Mouse (Mus musculus) erythroid progenitor cell, adult 5-6 weeks (primary cell): Measurements from ENCODE around the gene Vwa7. TPM values are rescaled to one million over a fixed set of nuclear protein-coding genes. Genes with fewer than 3 reads are reported as not detected.
A peak's percentile ranks its signal among the peaks of the same experiment; 100 is the strongest.

ENCODE experiments used
- ATAC-seq: replicated peaks from 2 replicates; pipeline ENCODE4 v1.8.0; 2016; ENCODE audit warnings: moderate number of reproducible peaks, mild to moderate bottlenecking, moderate TSS enrichment, inconsistent platforms; ENCODE audit not compliant: poor library complexity, low FRiP score, severe bottlenecking
- total RNA-seq, 2 experiments: library from RNA; stranded (forward) in 1 of 2; stranded (reverse) in 1 of 2; fragments of 150-400 nt in 1 of 2; fragments of 186-747, 209-891 nt in 1 of 2; gene quantifications; 2 replicates each; pipeline versions ENCODE4 v1.2.3 to v1.2.4; 2015 to 2017; ENCODE audit warnings: low replicate concordance in 2 of 2

Vwa7 gene
- total RNA-seq, 2 experiments from 2014 or later = 0.53 TPM; not detected in 1

DNA sequence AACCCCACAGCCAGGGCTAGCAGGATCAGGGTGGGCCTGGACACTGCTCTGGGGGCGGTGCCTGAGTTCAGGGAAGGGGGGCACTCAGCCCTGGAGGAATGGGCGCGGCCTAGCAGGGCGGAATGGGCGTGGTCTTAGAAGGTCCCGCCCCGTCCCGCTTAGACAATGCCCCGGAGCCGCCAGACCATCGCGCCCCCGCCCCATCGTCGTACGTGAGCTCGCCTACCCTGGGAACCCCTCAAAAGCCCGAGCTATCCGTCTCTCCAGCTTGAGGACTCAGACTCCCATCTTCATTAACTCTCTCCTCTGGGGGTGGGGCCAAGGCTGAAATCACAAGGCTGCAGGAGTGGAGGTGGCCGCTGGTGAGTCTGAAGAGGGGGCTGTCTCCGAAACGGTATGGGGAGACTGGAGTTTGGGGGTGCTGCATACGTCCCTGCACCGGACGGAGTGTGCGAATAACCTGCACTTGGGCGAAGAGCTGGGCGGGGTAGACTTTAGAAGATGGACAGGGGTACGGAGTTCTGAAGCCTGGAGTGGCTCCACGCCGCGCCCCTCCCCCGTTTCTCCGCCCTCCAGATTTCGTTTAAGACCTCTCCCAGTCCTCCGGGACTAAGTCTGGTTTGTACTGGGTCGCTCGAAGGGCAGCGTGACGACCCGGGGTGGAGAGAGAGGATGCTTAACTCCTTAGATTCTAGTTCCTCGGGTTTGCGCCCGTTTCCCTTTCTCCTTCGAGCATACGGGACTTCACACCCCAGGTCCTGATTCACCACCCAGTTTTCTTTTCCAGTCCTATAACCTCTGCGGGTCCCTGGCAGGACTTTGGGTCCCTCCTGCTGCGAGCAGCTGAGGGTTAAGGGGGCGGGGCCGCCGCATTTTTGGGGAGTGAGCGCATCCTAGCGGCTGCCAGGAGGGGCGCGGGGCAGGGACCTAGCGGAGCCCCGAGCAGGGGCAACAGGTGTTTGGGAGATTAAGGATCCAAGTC lies 42.8 kb downstream of the Vwa7 start, which contains the start of gene Ddah2:
Gene Ddah2 (plus strand): TSS at position 125 of the 982 bp plus-strand sequence.
- peak; percentile 85 for ATAC-seq

DNA sequence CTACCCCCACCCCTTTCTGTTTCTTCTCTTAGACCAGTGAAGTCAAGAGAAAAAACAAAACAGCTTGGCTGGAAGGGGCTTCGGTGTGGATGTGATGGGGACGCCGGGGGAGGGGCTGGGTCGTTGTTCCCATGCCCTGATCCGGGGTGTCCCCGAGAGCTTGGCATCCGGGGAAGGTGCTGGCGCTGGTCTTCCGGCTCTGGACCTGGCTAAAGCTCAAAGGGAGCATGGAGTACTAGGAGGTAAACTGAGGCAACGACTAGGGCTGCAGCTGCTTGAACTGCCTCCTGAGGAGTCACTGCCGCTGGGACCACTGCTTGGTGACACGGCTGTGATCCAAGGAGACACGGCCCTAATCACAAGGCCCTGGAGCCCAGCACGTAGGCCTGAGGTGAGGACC lies 43.7 kb downstream of the Vwa7 start:
- ATAC-seq = no peak

DNA sequence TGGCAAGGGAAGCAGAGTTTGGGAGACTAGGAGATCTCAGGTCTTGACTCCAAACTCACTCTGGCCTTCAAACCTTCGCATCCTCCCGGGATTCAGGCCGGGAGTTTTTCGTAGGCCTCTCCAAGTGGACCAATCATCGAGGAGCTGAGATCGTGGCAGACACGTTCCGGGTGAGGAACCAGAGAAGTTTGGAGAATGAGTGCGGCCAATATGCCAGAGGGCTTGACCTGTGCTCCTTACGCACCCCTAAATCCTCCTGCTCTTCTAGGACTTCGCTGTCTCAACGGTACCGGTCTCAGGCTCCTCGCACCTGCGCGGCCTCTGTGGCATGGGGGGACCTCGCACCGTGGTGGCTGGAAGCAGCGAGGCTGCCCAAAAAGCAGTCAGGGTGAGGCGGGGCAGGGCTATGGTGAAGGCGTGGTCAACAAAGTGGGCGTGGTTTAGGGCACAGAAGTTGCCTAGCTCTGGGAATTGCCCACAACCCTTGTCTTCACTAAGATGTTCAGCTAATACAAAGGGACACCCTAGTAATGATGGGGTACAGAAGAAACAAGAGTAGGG lies 44.4 kb downstream of the Vwa7 start:
- ATAC-seq = 0 out of 2 replicates have a peak, but pooled peaks have one; percentile 12

DNA sequence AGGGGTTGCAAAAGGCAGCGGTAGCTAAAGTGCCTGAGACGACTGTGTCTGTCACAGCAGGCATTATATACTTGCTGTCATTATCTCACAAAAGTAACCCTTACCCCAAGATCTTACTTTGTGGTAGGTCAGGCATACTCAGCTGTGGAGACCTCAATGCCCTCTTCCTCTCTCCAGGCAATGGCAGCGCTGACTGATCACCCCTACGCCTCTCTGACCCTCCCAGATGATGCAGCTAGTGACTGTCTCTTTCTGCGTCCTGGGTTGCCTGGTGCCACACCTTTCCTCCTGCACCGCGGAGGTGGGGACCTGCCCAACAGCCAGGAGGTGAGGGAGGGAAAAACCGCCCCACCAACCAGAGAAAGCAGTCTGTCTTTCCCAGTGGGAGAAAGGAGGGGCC lies 44.9 kb downstream of the Vwa7 start:
- ATAC-seq = no peak

DNA sequence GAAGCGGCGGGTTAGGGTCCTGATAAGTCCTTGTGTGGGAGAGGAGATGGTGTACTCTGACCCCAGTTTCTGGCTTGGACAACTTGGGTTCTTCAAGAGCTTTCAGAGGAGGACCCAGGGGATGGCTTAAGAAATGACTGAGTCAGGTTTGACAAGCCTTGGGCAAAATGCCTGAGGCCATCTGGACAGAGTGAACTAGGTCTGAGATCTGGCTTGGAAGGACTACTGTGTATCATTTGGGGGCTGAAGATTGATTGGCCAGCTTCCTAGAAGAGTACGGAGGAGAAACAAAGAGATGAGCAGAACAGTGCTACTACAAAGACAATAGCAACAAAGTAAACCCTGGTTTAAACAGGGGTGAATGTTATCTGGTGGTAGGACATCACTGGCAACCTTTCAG lies 47.1 kb downstream of the Vwa7 start:
- ATAC-seq = no peak

DNA sequence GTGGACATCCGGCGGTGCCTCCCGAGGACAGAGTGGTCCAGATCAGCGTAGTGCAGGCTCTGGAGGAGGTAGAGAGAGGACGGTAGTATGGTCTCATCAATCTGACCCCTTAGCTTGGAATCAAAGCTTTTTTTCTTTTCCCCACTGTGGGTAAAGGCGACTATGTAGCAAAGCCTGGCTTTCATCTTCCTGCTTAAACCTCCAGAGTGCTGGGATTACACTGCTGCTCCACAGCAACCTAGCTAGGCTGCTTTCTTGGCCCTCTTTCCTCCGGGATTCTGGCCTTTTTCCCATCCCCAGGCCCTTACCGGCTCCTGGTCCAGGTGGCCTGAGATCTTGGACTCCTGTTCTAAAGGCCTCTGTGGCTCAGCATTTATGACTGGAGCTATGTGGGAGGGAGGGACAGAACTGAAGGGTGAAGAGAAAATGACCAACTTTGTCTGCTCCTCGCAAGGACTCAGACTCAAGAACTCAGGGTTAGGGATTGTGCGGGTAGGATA lies 48.0 kb downstream of the Vwa7 start:
- no peak for ATAC-seq

DNA sequence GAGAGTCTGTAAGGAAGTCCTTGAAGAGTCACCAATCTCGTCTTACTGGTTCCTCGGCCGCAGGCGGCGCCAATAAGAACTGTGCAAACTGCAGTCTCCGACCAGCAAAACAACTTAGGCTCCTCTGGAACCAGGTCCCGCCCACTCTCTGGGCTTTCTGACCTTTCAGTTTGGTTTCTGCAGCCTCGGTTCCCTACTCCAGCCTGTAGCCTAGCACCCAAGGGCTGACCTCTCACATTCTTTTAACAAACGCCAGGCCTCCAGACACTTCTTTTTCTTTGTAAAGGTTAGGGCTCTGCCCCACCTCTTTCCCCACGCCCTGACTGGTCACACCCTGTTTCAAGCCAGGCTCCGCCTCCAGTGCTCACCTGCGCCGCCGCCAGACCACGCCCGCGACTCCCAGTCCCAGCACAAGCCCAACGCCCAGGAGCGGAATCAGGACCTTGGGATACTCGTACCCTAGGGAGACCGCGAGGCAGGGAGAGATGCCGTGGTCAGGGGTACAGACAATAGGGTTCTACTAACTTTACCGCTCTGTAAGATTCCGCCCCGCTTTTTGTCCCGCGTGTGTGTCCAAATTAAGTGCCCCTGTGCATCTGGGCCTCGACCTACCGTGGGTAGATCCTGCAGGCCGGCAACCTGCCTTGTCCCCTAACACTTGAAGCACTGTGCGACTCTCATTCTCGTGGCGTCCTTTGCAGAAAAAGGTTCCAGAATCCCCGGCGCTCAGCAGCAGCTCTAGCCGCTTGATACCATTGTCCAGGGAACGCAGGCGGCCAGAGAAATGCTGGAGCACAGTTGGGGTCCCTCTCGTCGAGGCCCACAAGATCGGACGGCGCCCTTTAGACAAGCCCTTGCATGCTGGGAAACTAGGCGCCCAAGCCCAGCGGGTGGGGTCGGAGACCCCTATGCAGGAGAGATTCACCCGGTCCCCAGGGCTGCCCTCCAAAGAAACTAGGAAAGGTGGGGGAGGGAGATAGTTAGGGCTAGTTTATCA lies 48.9 kb downstream of the Vwa7 start, which contains the start of gene Ly6g6c:
Gene Ly6g6c (plus strand): TSS at position 438 of the 997 bp plus-strand sequence.
- peak; percentile 74 for ATAC-seq

DNA sequence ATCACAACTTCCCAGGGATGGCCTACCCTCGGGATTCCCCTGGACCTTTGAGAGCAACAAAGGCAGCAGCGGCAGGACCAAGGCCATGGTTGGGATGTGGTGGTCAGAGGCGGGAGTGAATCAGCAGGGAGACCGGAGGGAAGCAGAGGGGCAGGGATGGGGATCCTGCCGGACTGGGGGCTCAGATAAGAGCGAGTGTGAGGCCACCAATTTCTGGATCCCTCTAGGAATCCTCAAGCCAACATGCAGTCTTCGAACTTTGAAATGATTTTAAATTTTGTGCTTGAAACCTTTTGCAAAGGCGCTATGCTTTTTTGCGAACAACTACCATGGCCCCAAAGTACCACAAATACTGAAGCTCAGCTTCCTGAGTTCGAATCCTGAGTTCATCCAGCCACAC lies 49.7 kb downstream of the Vwa7 start, which contains the start of gene Mpig6b:
Gene Mpig6b (minus strand): TSS at position 101 of the 400 bp plus-strand sequence.
- no peak for ATAC-seq

DNA sequence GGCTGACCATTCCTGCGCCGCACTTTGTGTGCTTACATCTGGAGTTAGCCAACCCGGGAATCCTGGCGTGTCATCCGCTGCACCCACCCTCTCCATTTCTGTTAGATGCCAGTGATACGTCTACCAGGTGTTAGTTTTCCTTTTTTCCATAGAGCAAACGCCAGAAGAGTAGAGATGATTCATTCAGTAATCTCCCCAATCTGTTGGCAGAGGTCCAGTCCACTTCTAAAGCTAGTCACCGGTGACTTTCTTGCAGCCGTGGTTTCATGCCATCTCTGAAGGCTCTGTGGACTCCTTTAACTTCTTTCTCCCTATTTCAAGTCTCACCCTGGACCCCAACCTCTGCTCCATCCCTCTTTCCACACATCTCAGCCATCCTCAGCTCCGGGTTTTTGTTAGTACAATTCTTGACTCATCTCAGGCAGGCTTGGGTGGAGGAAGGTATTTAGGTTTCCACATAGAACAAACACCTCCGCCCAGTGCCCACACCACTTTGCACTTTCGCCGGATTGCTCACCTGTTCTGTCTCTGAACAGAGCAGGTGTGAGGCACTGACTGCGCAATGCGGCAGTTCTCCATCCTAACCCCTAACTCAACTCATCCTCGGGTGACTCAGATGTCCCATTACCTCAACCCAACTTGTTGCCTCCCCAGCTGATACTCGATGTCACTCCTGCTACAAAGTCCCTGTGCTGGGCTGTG lies 52.0 kb downstream of the Vwa7 start:
- no peak for ATAC-seq

DNA sequence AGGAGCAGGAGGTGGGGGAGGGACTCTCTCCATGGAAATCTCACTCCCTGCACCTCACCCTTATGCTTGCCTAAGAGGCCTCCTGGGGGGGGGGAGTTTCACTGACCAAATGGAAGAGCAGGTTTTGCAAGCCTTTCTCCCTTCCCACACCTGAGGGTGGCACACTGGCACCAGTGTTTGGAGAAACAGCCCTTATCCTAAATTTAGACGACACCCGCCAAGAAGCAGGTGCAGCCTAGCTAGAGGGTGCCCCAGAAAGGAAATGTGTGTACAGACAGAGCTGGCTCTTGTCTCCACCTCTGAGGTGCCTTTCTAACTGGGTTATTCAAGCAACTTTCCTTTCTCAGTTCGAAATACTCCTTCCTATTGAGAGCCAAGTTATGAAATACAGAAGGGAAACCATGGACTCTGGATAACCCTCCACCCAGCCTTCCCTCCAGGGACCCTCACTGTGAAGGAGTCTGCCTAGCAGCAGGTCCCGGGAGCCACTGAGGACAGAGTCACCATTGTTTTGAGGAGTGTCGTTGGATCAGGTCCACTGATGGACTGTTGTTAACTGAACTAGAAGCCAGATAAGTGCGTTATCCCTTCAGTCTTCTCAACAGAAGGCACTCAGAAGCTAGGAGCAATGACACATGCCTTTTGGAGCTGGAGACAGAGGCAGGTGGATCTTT lies 54.3 kb downstream of the Vwa7 start:
- no peak for ATAC-seq

DNA sequence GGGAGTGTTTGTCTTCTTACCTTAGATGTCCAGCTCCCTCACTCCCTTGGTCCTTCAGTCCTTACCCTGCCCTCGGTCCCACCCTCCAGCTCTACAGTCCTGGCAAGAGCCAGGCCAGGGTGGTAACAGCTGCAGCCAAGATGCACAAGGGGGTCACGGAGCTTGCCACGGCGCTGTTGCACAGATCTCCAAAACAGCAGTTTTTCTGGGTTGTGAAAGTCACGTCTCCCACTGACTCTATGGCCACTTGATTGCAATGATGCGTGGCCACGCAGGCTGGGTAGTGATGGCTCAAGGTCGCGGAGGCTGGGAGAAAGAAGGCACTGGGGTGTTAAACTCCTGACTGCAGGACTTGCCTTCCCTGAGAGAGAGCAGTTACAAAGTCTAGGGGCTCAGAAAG lies 55.1 kb downstream of the Vwa7 start:
- ATAC-seq = no peak

DNA sequence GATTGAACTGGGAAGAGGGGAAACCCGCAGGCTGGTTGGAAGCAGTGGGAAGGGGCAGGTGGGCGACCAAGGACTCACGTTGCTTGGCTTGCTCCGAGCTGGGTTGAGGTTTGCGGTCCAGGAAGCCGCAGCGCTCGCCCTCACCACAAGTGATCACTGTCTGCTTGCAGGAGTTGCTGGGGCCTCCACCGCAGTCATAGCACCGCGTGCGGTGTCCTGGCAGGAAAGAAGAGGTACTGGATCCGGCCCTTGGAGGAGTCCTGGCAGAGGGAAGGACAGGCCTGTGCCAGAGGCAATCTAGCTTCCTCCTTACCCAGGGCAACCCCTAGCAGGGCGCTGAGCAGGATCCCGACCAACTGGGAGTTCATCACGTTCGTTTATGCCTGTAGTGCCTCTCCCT lies 57.7 kb downstream of the Vwa7 start:
- no peak for ATAC-seq

Other genes starting within 250 kb of the Vwa7 start
Only the 30 nearest of the 46 such genes appear.
- gene Zbtb12, start 137.1 kb upstream of the Vwa7 start, total RNA-seq (2015; ENCODE audit: low replicate concordance) = not detected in 2 replicates
- 1.0 TPM in 1 of 2 replicates, not detected in the other for gene Zbtb12, start 137.1 kb upstream of the Vwa7 start, total RNA-seq (2017; ENCODE audit: low replicate concordance)
- gene Gm20547, start 134.5 kb upstream of the Vwa7 start, total RNA-seq (2015; ENCODE audit: low replicate concordance) = not detected in 2 replicates
- not detected in 2 replicates for gene Gm20547, start 134.5 kb upstream of the Vwa7 start, total RNA-seq (2017; ENCODE audit: low replicate concordance)
- 15.5 and 23.5 TPM in 2 replicates for gene C2, start 118.3 kb upstream of the Vwa7 start, total RNA-seq (2015; ENCODE audit: low replicate concordance)
- 1.8 TPM in 1 of 2 replicates, not detected in the other for gene C2, start 118.3 kb upstream of the Vwa7 start, total RNA-seq (2017; ENCODE audit: low replicate concordance)
- gene Ehmt2, start 118.1 kb upstream of the Vwa7 start, total RNA-seq (2015; ENCODE audit: low replicate concordance) = 15.1 and 28.5 TPM in 2 replicates
- 7.0 and 8.3 TPM in 2 replicates for gene Ehmt2, start 118.1 kb upstream of the Vwa7 start, total RNA-seq (2017; ENCODE audit: low replicate concordance)
- gene Slc44a4, start 102.1 kb upstream of the Vwa7 start, total RNA-seq (2015; ENCODE audit: low replicate concordance) = not detected in 2 replicates
- not detected in 2 replicates for gene Slc44a4, start 102.1 kb upstream of the Vwa7 start, total RNA-seq (2017; ENCODE audit: low replicate concordance)
- 3.8 and 5.0 TPM in 2 replicates for gene Neu1, start 85.3 kb upstream of the Vwa7 start, total RNA-seq (2015; ENCODE audit: low replicate concordance)
- gene Neu1, start 85.3 kb upstream of the Vwa7 start, total RNA-seq (2017; ENCODE audit: low replicate concordance) = 3.9 and 5.1 TPM in 2 replicates
- 2.5 and 4.0 TPM in 2 replicates for gene Hspa1b, start 57.3 kb upstream of the Vwa7 start, total RNA-seq (2015; ENCODE audit: low replicate concordance)
- gene Hspa1b, start 57.3 kb upstream of the Vwa7 start, total RNA-seq (2017; ENCODE audit: low replicate concordance) = 1.0 and 3.3 TPM in 2 replicates
- not detected in 2 replicates for gene Gm20481, start 46.7 kb upstream of the Vwa7 start, total RNA-seq (2015; ENCODE audit: low replicate concordance)
- gene Gm20481, start 46.7 kb upstream of the Vwa7 start, total RNA-seq (2017; ENCODE audit: low replicate concordance) = not detected in 2 replicates
- 1.4 TPM in 1 of 2 replicates, not detected in the other for gene Hspa1a, start 44.4 kb upstream of the Vwa7 start, total RNA-seq (2015; ENCODE audit: low replicate concordance)
- 0.30 and 4.6 TPM in 2 replicates for gene Hspa1a, start 44.4 kb upstream of the Vwa7 start, total RNA-seq (2017; ENCODE audit: low replicate concordance)
- not detected in 2 replicates for gene Hspa1l, start 43.9 kb upstream of the Vwa7 start, total RNA-seq (2015; ENCODE audit: low replicate concordance)
- gene Hspa1l, start 43.9 kb upstream of the Vwa7 start, total RNA-seq (2017; ENCODE audit: low replicate concordance) = not detected in 2 replicates
- gene Lsm2, start 34.7 kb upstream of the Vwa7 start, total RNA-seq (2015; ENCODE audit: low replicate concordance) = 76.0 and 78.4 TPM in 2 replicates
- gene Lsm2, start 34.7 kb upstream of the Vwa7 start, total RNA-seq (2017; ENCODE audit: low replicate concordance) = 23.0 and 27.6 TPM in 2 replicates
- 156 and 173 TPM in 2 replicates for gene Vars, start 15.6 kb upstream of the Vwa7 start, total RNA-seq (2015; ENCODE audit: low replicate concordance)
- 144 and 198 TPM in 2 replicates for gene Vars, start 15.6 kb upstream of the Vwa7 start, total RNA-seq (2017; ENCODE audit: low replicate concordance)
- gene Sapcd1, start 11.4 kb downstream of the Vwa7 start, total RNA-seq (2015; ENCODE audit: low replicate concordance) = 1.7 and 10.8 TPM in 2 replicates
- gene Sapcd1, start 11.4 kb downstream of the Vwa7 start, total RNA-seq (2017; ENCODE audit: low replicate concordance) = 1.4 TPM in 1 of 2 replicates, not detected in the other
- 36.9 and 39.6 TPM in 2 replicates for gene Msh5, start 30.2 kb downstream of the Vwa7 start, total RNA-seq (2015; ENCODE audit: low replicate concordance)
- gene Msh5, start 30.2 kb downstream of the Vwa7 start, total RNA-seq (2017; ENCODE audit: low replicate concordance) = 27.3 and 50.9 TPM in 2 replicates
- gene Clic1, start 33.4 kb downstream of the Vwa7 start, total RNA-seq (2015; ENCODE audit: low replicate concordance) = 91.0 and 110 TPM in 2 replicates
- gene Clic1, start 33.4 kb downstream of the Vwa7 start, total RNA-seq (2017; ENCODE audit: low replicate concordance) = 68.3 and 95.5 TPM in 2 replicates
- 2.1 TPM in 1 of 2 replicates, not detected in the other for gene Ddah2, start 42.5 kb downstream of the Vwa7 start, total RNA-seq (2015; ENCODE audit: low replicate concordance)
- 1.5 and 5.6 TPM in 2 replicates for gene Ddah2, start 42.5 kb downstream of the Vwa7 start, total RNA-seq (2017; ENCODE audit: low replicate concordance)
- gene Ly6g6c, start 48.8 kb downstream of the Vwa7 start, total RNA-seq (2015; ENCODE audit: low replicate concordance) = not detected in 2 replicates
- not detected in 2 replicates for gene Ly6g6c, start 48.8 kb downstream of the Vwa7 start, total RNA-seq (2017; ENCODE audit: low replicate concordance)
- 1.1 TPM in 1 of 2 replicates, not detected in the other for gene Mpig6b, start 49.6 kb downstream of the Vwa7 start, total RNA-seq (2015; ENCODE audit: low replicate concordance)
- gene Mpig6b, start 49.6 kb downstream of the Vwa7 start, total RNA-seq (2017; ENCODE audit: low replicate concordance) = not detected in 2 replicates
- gene Ly6g6e, start 60.3 kb downstream of the Vwa7 start, total RNA-seq (2015; ENCODE audit: low replicate concordance) = not detected in 2 replicates
- gene Ly6g6e, start 60.3 kb downstream of the Vwa7 start, total RNA-seq (2017; ENCODE audit: low replicate concordance) = not detected in 2 replicates
- gene Ly6g6d, start 61.5 kb downstream of the Vwa7 start, total RNA-seq (2015; ENCODE audit: low replicate concordance) = not detected in 2 replicates
- gene Ly6g6d, start 61.5 kb downstream of the Vwa7 start, total RNA-seq (2017; ENCODE audit: low replicate concordance) = not detected in 2 replicates
- 3.8 TPM in 1 of 2 replicates, not detected in the other for gene Ly6g6f, start 69.0 kb downstream of the Vwa7 start, total RNA-seq (2015; ENCODE audit: low replicate concordance)
- not detected in 2 replicates for gene Ly6g6f, start 69.0 kb downstream of the Vwa7 start, total RNA-seq (2017; ENCODE audit: low replicate concordance)
- 98.5 and 106 TPM in 2 replicates for gene Abhd16a, start 72.7 kb downstream of the Vwa7 start, total RNA-seq (2015; ENCODE audit: low replicate concordance)
- 84.5 and 97.3 TPM in 2 replicates for gene Abhd16a, start 72.7 kb downstream of the Vwa7 start, total RNA-seq (2017; ENCODE audit: low replicate concordance)
- gene Ly6g5c, start 91.7 kb downstream of the Vwa7 start, total RNA-seq (2015; ENCODE audit: low replicate concordance) = not detected in 2 replicates
- gene Ly6g5c, start 91.7 kb downstream of the Vwa7 start, total RNA-seq (2017; ENCODE audit: low replicate concordance) = not detected in 2 replicates
- gene Ly6g5b, start 98.8 kb downstream of the Vwa7 start, total RNA-seq (2015; ENCODE audit: low replicate concordance) = 2.2 and 8.8 TPM in 2 replicates
- gene Ly6g5b, start 98.8 kb downstream of the Vwa7 start, total RNA-seq (2017; ENCODE audit: low replicate concordance) = not detected in 2 replicates
- gene Gpank1, start 104.9 kb downstream of the Vwa7 start, total RNA-seq (2015; ENCODE audit: low replicate concordance) = 15.9 and 33.9 TPM in 2 replicates
- 28.9 and 49.4 TPM in 2 replicates for gene Gpank1, start 104.9 kb downstream of the Vwa7 start, total RNA-seq (2017; ENCODE audit: low replicate concordance)
- 231 and 261 TPM in 2 replicates for gene Csnk2b, start 105.5 kb downstream of the Vwa7 start, total RNA-seq (2015; ENCODE audit: low replicate concordance)
- 118 and 134 TPM in 2 replicates for gene Csnk2b, start 105.5 kb downstream of the Vwa7 start, total RNA-seq (2017; ENCODE audit: low replicate concordance)
- not detected in 2 replicates for gene D17H6S53E, start 109.8 kb downstream of the Vwa7 start, total RNA-seq (2015; ENCODE audit: low replicate concordance)
- 1.7 and 1.8 TPM in 2 replicates for gene D17H6S53E, start 109.8 kb downstream of the Vwa7 start, total RNA-seq (2017; ENCODE audit: low replicate concordance)
- gene Apom, start 115.5 kb downstream of the Vwa7 start, total RNA-seq (2015; ENCODE audit: low replicate concordance) = not detected in 2 replicates
- not detected in 2 replicates for gene Apom, start 115.5 kb downstream of the Vwa7 start, total RNA-seq (2017; ENCODE audit: low replicate concordance)
- gene Bag6, start 118.6 kb downstream of the Vwa7 start, total RNA-seq (2015; ENCODE audit: low replicate concordance) = 70.6 and 96.0 TPM in 2 replicates
- 54.5 and 81.8 TPM in 2 replicates for gene Bag6, start 118.6 kb downstream of the Vwa7 start, total RNA-seq (2017; ENCODE audit: low replicate concordance)
- gene Prrc2a, start 148.3 kb downstream of the Vwa7 start, total RNA-seq (2015; ENCODE audit: low replicate concordance) = 227 and 234 TPM in 2 replicates
- gene Prrc2a, start 148.3 kb downstream of the Vwa7 start, total RNA-seq (2017; ENCODE audit: low replicate concordance) = 42.0 and 64.3 TPM in 2 replicates